Mouse (Mus musculus) E14TG2a.4 (cell line): ENCODE results near the gene Rgma.

Experiments used
- CTCF ChIP-seq: conservative IDR thresholded peaks from 2 replicates; pipeline ENCODE4 v1.5.1; 2014; ENCODE audit warnings: low read length
- NANOG ChIP-seq: IDR thresholded peaks from 2 replicates; pipeline ENCODE4 v1.6.1; 2014; ENCODE audit warnings: borderline replicate concordance, low read length, mixed read lengths
- POU5F1 ChIP-seq: IDR thresholded peaks from 2 replicates; pipeline ENCODE4 v1.6.1; 2014; ENCODE audit warnings: low read length, borderline replicate concordance

GRCm38 (mm10) chr7:73394013-73394409 is 18.7 kb downstream of the Rgma start:
- TF ChIP-seq CTCF: no peak
- no peak for TF ChIP-seq NANOG
- no peak for TF ChIP-seq POU5F1
